Mouse (Mus musculus) forebrain, embryonic 13.5 days (tissue): ENCODE measurements at regions not wholly inside any gene's neighbourhood (a gene's known extent, or its start where the extent isn't known, plus 50 kb on each side); places are given as distances from the start of the nearest gene placed in this dataset.

ENCODE experiments used
- ATAC-seq: fragments of 200-750 bp; cut with Nextera tagmentation; 2 replicates; pipeline ENCODE4 v1.8.0; 2017
- H3K27ac ChIP-seq: fragments of 300-500 bp; sonication (generic); 2 replicates; pipeline ENCODE4 v1.5.1; 2015; ENCODE audit warnings: inconsistent platforms, mild to moderate bottlenecking, moderate library complexity
- H3K27me3 ChIP-seq: fragments of 300-500 bp; sonication (generic); 2 replicates; pipeline ENCODE4 v1.6.1; 2015; ENCODE audit warnings: mild to moderate bottlenecking, inconsistent platforms
- H3K36me3 ChIP-seq: fragments of 300-500 bp; sonication (generic); 2 replicates; pipeline ENCODE4 v1.6.1; 2015; ENCODE audit warnings: mild to moderate bottlenecking, inconsistent platforms; ENCODE audit not compliant: poor library complexity, severe bottlenecking
- H3K4me1 ChIP-seq: fragments of 300-500 bp; sonication (generic); 2 replicates; pipeline ENCODE4 v1.6.1; 2015; ENCODE audit warnings: inconsistent platforms
- H3K4me2 ChIP-seq: fragments of 300-500 bp; sonication (generic); 2 replicates; pipeline ENCODE4 v1.6.1; 2015; ENCODE audit warnings: inconsistent platforms, mild to moderate bottlenecking, moderate library complexity
- H3K4me3 ChIP-seq: fragments of 300-500 bp; sonication (generic); 2 replicates; pipeline ENCODE4 v1.5.1; 2015; ENCODE audit warnings: mild to moderate bottlenecking, inconsistent platforms
- H3K9ac ChIP-seq: fragments of 300-500 bp; sonication (generic); 2 replicates; pipeline ENCODE4 v1.6.1; 2015; ENCODE audit warnings: mild to moderate bottlenecking, inconsistent platforms
- H3K9me3 ChIP-seq: fragments of 300-500 bp; sonication (generic); replicated peaks from 2 replicates; pipeline ENCODE4 v1.6.1; 2016; ENCODE audit warnings: inconsistent platforms
- WGBS: fragments of 180-500 bp; shearing (Covaris S2); methylation state at CpG from one replicate; pipeline ENCODE4 v1.1.7; 2015; 5-methylcytosine and 5-hydroxymethylcytosine counted together

GRCm38 (mm10) chr5:47185868-47186267, 797.1 kb upstream of the Slit2 start:
- ATAC-seq = 0 out of 2 replicates have a peak, but pooled peaks have one; percentile 50
- Histone ChIP-seq H3K4me1 (no peaks in the 10 kb centered on the region), H3K4me3 (no peak overlapping the region), H3K36me3 (no peaks in the 10 kb centered on the region), H3K9ac (no peak overlapping the region), H3K4me2 (no peak overlapping the region), H3K27ac (no peak overlapping the region), H3K27me3 (no peaks in the 10 kb centered on the region), H3K9me3 (no peaks in the 10 kb centered on the region)

- Histone ChIP-seq H3K9ac (no peak overlapping the region), H3K27me3 (no peaks in the 10 kb centered on the region), H3K4me1 (no peaks in the 10 kb centered on the region), H3K36me3 (no peaks in the 10 kb centered on the region), H3K4me3 (no peak overlapping the region), H3K27ac (no peak overlapping the region), H3K4me2 (no peak overlapping the region), H3K9me3 (no peaks in the 10 kb centered on the region)
- 70% methylated on average over 3 of the region's 3 CpGs for WGBS
- peak; percentile 33; the same call in 1 of the 2 replicates for ATAC-seq
These were observed 780.6 kb upstream of the Slit2 start for GRCm38 (mm10) chr5:47202164-47202914.

- H3K27ac ChIP-seq = no peak overlapping the region
- H3K9me3 ChIP-seq = no peaks in the 10 kb centered on the region
- no peaks in the 10 kb centered on the region for H3K27me3 ChIP-seq
- 66% methylated on average over 1 of the region's 1 CpGs for WGBS
- H3K4me3 ChIP-seq = no peak overlapping the region
- no peak overlapping the region for H3K9ac ChIP-seq
- H3K4me2 ChIP-seq = no peak overlapping the region
- H3K36me3 ChIP-seq = no peaks in the 10 kb centered on the region
- no peaks in the 10 kb centered on the region for H3K4me1 ChIP-seq
- ATAC-seq = no peak
These were observed 780.0 kb upstream of the Slit2 start for GRCm38 (mm10) chr5:47202915-47203296.

- no peak for ATAC-seq
These were observed 772.4 kb upstream of the Slit2 start for GRCm38 (mm10) chr5:47210542-47210941.

GRCm38 (mm10) chr5:47215421-47215820, 767.5 kb upstream of the Slit2 start:
- no peak overlapping the region for H3K27ac ChIP-seq
- no peaks in the 10 kb centered on the region for H3K9me3 ChIP-seq
- no peak overlapping the region for H3K4me2 ChIP-seq
- H3K9ac ChIP-seq = no peak overlapping the region
- no peak overlapping the region for H3K4me3 ChIP-seq
- H3K27me3 ChIP-seq = no peaks in the 10 kb centered on the region
- no peaks in the 10 kb centered on the region for H3K4me1 ChIP-seq
- no peak for ATAC-seq
- no peaks in the 10 kb centered on the region for H3K36me3 ChIP-seq

More at GRCm38 (mm10) chr5:47210542-47210941, 772.4 kb upstream of the Slit2 start:
- H3K27me3 ChIP-seq = no peaks in the 10 kb centered on the region
- H3K9ac ChIP-seq = no peak overlapping the region
- no peaks in the 10 kb centered on the region for H3K4me1 ChIP-seq
- no peak overlapping the region for H3K4me3 ChIP-seq
- no peaks in the 10 kb centered on the region for H3K9me3 ChIP-seq
- no peaks in the 10 kb centered on the region for H3K36me3 ChIP-seq
- 5% methylated on average over 1 of the region's 1 CpGs for WGBS
- H3K27ac ChIP-seq = no peak overlapping the region
- H3K4me2 ChIP-seq = no peak overlapping the region

- Histone ChIP-seq H3K4me2 (no peak overlapping the region), H3K27me3 (no peaks in the 10 kb centered on the region), H3K9me3 (no peaks in the 10 kb centered on the region), H3K36me3 (no peaks in the 10 kb centered on the region), H3K9ac (no peak overlapping the region), H3K4me3 (no peak overlapping the region), H3K4me1 (no peaks in the 10 kb centered on the region), H3K27ac (no peak overlapping the region)
- 79% methylated on average over 1 of the region's 1 CpGs for WGBS
- ATAC-seq = no peak
These were observed 757.7 kb upstream of the Slit2 start for GRCm38 (mm10) chr5:47225247-47225646.

GRCm38 (mm10) chr5:47236094-47236493, 746.8 kb upstream of the Slit2 start:
- Histone ChIP-seq H3K27me3 (no peaks in the 10 kb centered on the region), H3K4me3 (no peak overlapping the region), H3K4me1 (no peaks in the 10 kb centered on the region), H3K9me3 (no peaks in the 10 kb centered on the region), H3K9ac (no peak overlapping the region), H3K4me2 (no peak overlapping the region), H3K27ac (no peak overlapping the region), H3K36me3 (no peaks in the 10 kb centered on the region)
- no peak for ATAC-seq
- 74% methylated on average over 1 of the region's 1 CpGs for WGBS

- Histone ChIP-seq H3K36me3 (no peaks in the 10 kb centered on the region), H3K4me2 (no peak overlapping the region), H3K27me3 (no peaks in the 10 kb centered on the region), H3K4me3 (no peak overlapping the region), H3K9ac (no peak overlapping the region), H3K27ac (no peak overlapping the region), H3K9me3 (no peaks in the 10 kb centered on the region), H3K4me1 (no peaks in the 10 kb centered on the region)
- WGBS = 67% methylated on average over 2 of the region's 2 CpGs
- ATAC-seq = peak; percentile 83
These were observed 742.9 kb upstream of the Slit2 start for GRCm38 (mm10) chr5:47240060-47240459.

- H3K27ac ChIP-seq = no peak overlapping the region
- ATAC-seq = no peak
- no peak overlapping the region for H3K9ac ChIP-seq
- 82% methylated on average over 7 of the region's 7 CpGs for WGBS
- H3K4me3 ChIP-seq = no peak overlapping the region
- H3K27me3 ChIP-seq = no peaks in the 10 kb centered on the region
- H3K4me2 ChIP-seq = no peak overlapping the region
- H3K4me1 ChIP-seq = no peaks in the 10 kb centered on the region
- no peaks in the 10 kb centered on the region for H3K9me3 ChIP-seq
- H3K36me3 ChIP-seq = no peaks in the 10 kb centered on the region
These were observed 742.4 kb upstream of the Slit2 start for GRCm38 (mm10) chr5:47240586-47240985.

- Histone ChIP-seq H3K4me3 (no peak overlapping the region), H3K4me1 (no peaks in the 10 kb centered on the region), H3K27ac (no peak overlapping the region), H3K4me2 (no peak overlapping the region), H3K27me3 (no peaks in the 10 kb centered on the region), H3K36me3 (no peaks in the 10 kb centered on the region), H3K9ac (no peak overlapping the region), H3K9me3 (no peaks in the 10 kb centered on the region)
- no peak for ATAC-seq
These were observed 728.0 kb upstream of the Slit2 start for GRCm38 (mm10) chr5:47254835-47255369.

- WGBS = 31% methylated on average over 5 of the region's 5 CpGs
- Histone ChIP-seq H3K4me1 (no peaks in the 10 kb centered on the region), H3K9ac (no peak overlapping the region), H3K27ac (no peak overlapping the region), H3K27me3 (no peaks in the 10 kb centered on the region), H3K9me3 (no peaks in the 10 kb centered on the region), H3K4me3 (no peak overlapping the region), H3K36me3 (no peaks in the 10 kb centered on the region), H3K4me2 (no peak overlapping the region)
- peak; percentile 73 for ATAC-seq
These were observed 721.1 kb upstream of the Slit2 start for GRCm38 (mm10) chr5:47261658-47262411.

GRCm38 (mm10) chr5:47272642-47273041, 710.3 kb upstream of the Slit2 start:
- Histone ChIP-seq H3K9ac (no peak overlapping the region), H3K4me2 (no peak overlapping the region), H3K27ac (no peak overlapping the region), H3K27me3 (no peaks in the 10 kb centered on the region), H3K36me3 (no peaks in the 10 kb centered on the region), H3K9me3 (no peaks in the 10 kb centered on the region), H3K4me1 (no peaks in the 10 kb centered on the region), H3K4me3 (no peak overlapping the region)
- WGBS = 81% methylated on average over 3 of the region's 3 CpGs
- ATAC-seq = no peak
